Mouse (Mus musculus) embryonic facial prominence, embryonic 10.5 days (tissue): Measurements from ENCODE around the gene Ell2. TPM values are rescaled to one million over a fixed set of nuclear protein-coding genes. Genes with fewer than 3 reads are reported as not detected.
A peak's percentile ranks its signal among the peaks of the same experiment; 100 is the strongest.

Experiments
- DNase-seq: peaks from one replicate; pipeline ENCODE4 v3.0.0-alpha.2; 2017; ENCODE audit warnings: low spot score
- H3K27ac ChIP-seq: fragments of 300-500 bp; sonication (generic); replicated peaks from 2 replicates; pipeline ENCODE4 v1.5.1; 2016; ENCODE audit warnings: mild to moderate bottlenecking
- H3K27me3 ChIP-seq: fragments of 300-500 bp; sonication (generic); replicated peaks from 2 replicates; pipeline ENCODE4 v1.6.1; 2016; ENCODE audit warnings: low read depth, mild to moderate bottlenecking; ENCODE audit not compliant: poor library complexity, severe bottlenecking
- H3K36me3 ChIP-seq: fragments of 300-500 bp; sonication (generic); replicated peaks from 2 replicates; pipeline ENCODE4 v1.6.1; 2016; ENCODE audit warnings: mild to moderate bottlenecking, moderate library complexity
- H3K4me1 ChIP-seq: fragments of 300-500 bp; sonication (generic); 2 replicates; pipeline ENCODE4 v1.6.1; 2016
- H3K4me3 ChIP-seq: fragments of 300-500 bp; sonication (generic); 2 replicates; pipeline ENCODE4 v1.5.1; 2016; ENCODE audit warnings: mild to moderate bottlenecking, moderate library complexity
- H3K9me3 ChIP-seq: fragments of 300-500 bp; sonication (generic); 2 replicates; pipeline ENCODE4 v1.6.1; 2016; ENCODE audit warnings: mild to moderate bottlenecking
- WGBS: fragments of 180-500 bp; shearing (Covaris S2); methylation state at CpG from one replicate; pipeline ENCODE4 v1.1.7; 2016; 5-methylcytosine and 5-hydroxymethylcytosine counted together
- polyA plus RNA-seq: library from polyadenylated mRNA; unstranded; fragments of >200 nt; fragmentation: Nextera tagmentation; extraction: Ambion mirVana; gene quantifications from 2 replicates; pipeline ENCODE4 v1.2.1, GENCODE M21; 2016

The Ell2 gene
- polyA plus RNA-seq, 1 experiment from 2014 or later, result 4.4 TPM

DNA sequence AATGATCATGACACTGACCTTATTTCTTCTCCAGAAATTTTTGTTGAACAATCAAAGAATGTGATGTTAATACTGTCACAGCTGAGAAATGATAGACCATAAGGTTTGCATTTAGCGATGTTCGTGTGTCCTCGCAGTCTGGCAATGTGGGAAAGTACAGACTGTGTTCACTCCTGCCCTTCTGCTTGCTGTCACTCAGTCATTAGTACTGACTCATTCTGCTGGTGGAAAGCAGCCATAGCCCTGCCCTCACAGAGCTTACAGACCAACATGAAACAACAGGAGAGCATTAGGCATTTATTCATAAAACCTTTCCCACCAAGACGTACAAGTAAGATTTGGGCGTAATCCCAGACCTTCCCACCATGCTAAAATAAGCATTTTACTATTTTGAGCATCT lies 47.8 kb downstream of the Ell2 start:
- Histone ChIP-seq H3K36me3 (no peaks in the 10 kb centered on the region), H3K27ac (no peak overlapping the region), H3K27me3 (no peaks in the 10 kb centered on the region), H3K4me3 (no peak overlapping the region), H3K9me3 (no peaks in the 10 kb centered on the region), H3K4me1 (no peaks in the 10 kb centered on the region)
- WGBS, result 82% methylated on average over 5 of the region's 5 CpGs
- DNase-seq, result no peak

DNA sequence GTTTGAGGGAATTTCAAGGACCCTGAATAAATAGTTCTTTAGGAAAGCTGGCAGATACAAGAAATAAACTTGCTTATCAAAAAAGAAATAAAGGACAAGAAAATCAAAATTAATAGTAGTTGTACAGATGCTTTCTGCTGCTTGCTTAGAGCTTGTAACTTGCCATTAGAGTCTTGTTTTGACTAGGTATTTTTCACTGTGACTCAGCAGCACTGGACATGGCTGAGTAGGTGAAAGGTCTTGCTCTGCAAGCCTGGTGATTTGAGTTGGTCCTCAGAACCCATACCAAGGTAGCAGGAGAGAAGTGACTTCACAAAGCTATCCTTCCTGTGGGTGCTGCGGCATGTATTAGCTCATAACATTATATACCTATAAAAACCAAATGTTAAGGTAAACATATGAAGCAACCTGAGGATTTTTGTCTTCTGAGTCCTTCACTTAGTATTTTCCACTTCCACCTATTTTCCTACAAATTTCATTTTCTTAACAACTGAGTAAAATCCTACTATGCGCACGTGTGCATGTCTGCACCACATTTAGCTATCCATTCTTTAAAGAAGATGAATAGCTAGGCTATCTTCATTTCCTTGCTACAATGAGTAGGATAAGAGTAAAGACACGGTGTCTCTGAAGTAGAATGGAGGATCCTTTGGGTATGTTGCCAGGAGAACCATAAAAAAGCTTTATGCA lies 54.4 kb downstream of the Ell2 start:
- no peak overlapping the region for H3K4me3 ChIP-seq
- 92% methylated on average over 4 of the region's 4 CpGs for WGBS
- H3K4me1 ChIP-seq, result peaks cover 7% of the 10 kb centered on the region
- no peaks in the 10 kb centered on the region for H3K36me3 ChIP-seq
- H3K27me3 ChIP-seq, result no peaks in the 10 kb centered on the region
- no peaks in the 10 kb centered on the region for H3K9me3 ChIP-seq
- DNase-seq, result no peak
- no peak overlapping the region for H3K27ac ChIP-seq

DNA sequence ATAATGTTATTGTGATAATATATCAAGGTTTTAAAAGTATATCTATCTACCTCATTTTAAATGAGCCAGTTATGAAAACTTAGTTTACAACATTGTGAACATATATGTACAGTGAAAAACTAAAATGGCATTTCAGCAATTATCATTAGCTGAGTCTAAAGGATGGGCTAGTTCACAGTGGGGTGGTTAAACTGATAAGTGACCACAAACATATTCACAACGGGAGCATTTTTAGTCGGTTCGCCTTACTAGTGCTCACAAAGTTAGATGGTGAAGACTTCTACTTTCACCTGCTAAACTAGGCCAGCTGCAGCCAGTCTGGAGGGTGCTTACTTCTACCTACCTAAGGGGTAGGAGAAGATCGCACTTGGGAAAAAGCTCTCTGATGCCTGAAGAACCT lies 56.2 kb downstream of the Ell2 start:
- H3K27me3 ChIP-seq, result no peaks in the 10 kb centered on the region
- H3K27ac ChIP-seq, result no peak overlapping the region
- H3K4me3 ChIP-seq, result no peak overlapping the region
- DNase-seq, result no peak
- H3K4me1 ChIP-seq, result peaks cover 13% of the 10 kb centered on the region
- no peaks in the 10 kb centered on the region for H3K9me3 ChIP-seq
- WGBS, result 90% methylated on average over 4 of the region's 4 CpGs
- no peaks in the 10 kb centered on the region for H3K36me3 ChIP-seq

DNA sequence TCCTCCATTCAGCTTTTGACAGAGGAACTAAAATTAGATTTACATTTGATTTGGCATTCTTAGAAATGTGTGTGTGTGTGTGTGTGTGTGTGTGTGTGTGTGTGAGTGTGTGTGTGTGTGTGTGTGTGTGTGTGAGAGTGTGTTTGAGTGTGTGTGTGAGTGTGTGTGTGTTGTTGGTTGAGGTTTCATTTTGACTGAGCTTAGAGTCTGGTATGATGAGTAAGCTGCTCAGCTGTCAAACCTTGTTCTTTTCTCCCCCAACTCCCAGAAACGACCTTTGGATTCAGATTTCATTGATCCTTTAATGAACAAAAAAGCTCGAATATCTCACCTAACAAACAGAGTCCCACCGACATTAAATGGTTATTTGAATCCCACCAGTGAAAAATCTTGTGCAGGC lies 56.7 kb downstream of the Ell2 start:
- H3K4me1 ChIP-seq, result peaks cover 13% of the 10 kb centered on the region
- H3K27ac ChIP-seq, result no peak overlapping the region
- H3K36me3 ChIP-seq, result no peaks in the 10 kb centered on the region
- no peaks in the 10 kb centered on the region for H3K27me3 ChIP-seq
- no peaks in the 10 kb centered on the region for H3K9me3 ChIP-seq
- no peak for DNase-seq
- 40% methylated on average over 3 of the region's 3 CpGs for WGBS
- H3K4me3 ChIP-seq, result no peak overlapping the region

DNA sequence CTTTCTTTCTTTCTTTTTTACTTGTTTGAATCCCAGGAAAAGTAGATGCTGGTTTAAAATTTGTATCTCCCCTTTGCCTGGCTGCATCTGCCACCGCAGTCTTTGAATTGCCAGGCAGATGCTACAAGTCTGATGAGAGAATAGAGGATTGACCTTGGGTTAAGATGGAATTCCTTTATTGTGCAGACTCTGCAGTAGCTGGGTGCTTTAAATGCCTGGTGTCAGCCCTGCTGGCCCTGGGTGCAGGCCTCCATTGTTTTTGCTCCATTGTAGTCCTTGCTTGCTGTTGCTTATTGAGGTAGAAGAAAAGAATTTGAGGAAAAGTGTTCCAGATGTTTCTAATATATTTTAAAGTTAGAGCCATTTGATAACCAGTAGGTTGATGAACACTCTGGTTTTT lies 59.2 kb downstream of the Ell2 start:
- no peak for DNase-seq
- no peak overlapping the region for H3K27ac ChIP-seq
- H3K27me3 ChIP-seq, result no peaks in the 10 kb centered on the region
- peaks cover 13% of the 10 kb centered on the region for H3K4me1 ChIP-seq
- H3K9me3 ChIP-seq, result no peaks in the 10 kb centered on the region
- H3K36me3 ChIP-seq, result no peaks in the 10 kb centered on the region
- H3K4me3 ChIP-seq, result no peak overlapping the region
- 33% methylated on average over 1 of the region's 1 CpGs for WGBS

DNA sequence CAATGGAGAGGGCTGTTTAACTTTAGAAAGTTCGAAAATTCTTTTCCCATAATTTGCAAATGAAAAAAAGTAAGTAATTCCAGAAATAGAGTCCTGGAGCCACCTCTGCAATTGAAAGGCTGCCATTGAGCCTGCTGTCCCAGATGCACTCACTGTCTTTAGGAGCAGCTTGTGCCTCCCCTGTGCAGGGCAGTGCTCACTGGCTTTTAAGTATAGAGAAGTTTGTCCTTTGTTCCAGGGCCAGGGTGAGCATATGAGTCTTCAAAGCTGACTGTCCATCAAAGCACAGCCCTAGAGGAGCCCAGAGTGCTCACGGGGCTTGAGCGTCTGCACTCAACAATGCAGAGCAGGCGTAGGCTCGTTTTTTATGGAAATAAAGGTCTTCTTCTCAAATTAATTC lies 59.7 kb downstream of the Ell2 start:
- Histone ChIP-seq H3K27me3 (no peaks in the 10 kb centered on the region), H3K9me3 (no peaks in the 10 kb centered on the region), H3K36me3 (no peaks in the 10 kb centered on the region), H3K4me3 (no peak overlapping the region), H3K27ac (0 out of 2 replicates have a peak overlapping the region, but pooled peaks have one; percentile 40), H3K4me1 (peaks cover 13% of the 10 kb centered on the region)
- DNase-seq, result peak; percentile 16
- WGBS, result 41% methylated on average over 5 of the region's 5 CpGs

DNA sequence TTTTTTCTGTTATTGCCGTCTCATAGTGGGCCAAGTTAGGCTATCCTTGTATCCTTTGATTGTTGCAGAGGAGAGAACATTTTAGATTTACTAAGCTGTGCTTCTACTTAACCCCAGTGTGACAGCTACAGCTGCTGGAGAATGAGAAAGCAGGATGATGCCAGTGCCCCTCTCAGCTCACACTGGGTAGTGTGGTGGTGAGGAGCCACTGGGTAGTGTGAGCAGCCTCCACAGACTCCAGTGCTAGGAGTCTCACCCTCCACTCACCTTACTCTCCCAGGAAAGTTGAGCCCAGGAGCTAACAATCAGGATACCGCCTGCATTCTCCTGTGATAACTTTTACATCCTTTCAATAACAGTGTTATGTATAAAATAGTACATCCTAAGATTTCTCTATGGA lies 60.4 kb downstream of the Ell2 start:
- no peak overlapping the region for H3K4me3 ChIP-seq

DNA sequence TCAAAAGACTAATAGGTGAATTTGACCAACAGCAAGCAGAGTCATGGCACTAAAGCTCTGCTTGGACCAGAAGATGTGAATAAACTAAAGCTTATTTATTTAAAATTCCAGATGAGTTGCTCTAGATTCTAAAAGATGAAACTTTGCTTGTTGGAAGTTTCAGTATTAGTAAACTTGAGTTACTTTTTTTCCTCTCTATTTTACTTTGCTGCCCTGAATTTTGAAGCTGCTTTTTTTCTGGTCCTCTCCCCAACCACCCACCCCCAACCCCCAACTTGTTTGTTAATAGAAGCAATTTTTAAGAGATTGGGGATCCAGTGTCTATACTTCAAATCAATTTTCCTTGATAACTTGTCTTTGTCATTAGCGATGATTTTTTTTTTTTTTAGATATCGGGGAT lies 64.2 kb downstream of the Ell2 start:
- H3K27ac ChIP-seq, result no peak overlapping the region
- no peak overlapping the region for H3K4me3 ChIP-seq
- no peaks in the 10 kb centered on the region for H3K36me3 ChIP-seq
- no peak for DNase-seq
- peaks cover 8% of the 10 kb centered on the region for H3K4me1 ChIP-seq
- H3K27me3 ChIP-seq, result no peaks in the 10 kb centered on the region
- H3K9me3 ChIP-seq, result no peaks in the 10 kb centered on the region
- 99% methylated on average over 2 of the region's 2 CpGs for WGBS

More for the DNA sequence above, 60.4 kb downstream of the Ell2 start:
- 82% methylated on average over 2 of the region's 2 CpGs for WGBS
- Histone ChIP-seq H3K27ac (no peak overlapping the region), H3K4me1 (peaks cover 13% of the 10 kb centered on the region), H3K9me3 (no peaks in the 10 kb centered on the region), H3K27me3 (no peaks in the 10 kb centered on the region), H3K36me3 (no peaks in the 10 kb centered on the region)
- DNase-seq, result no peak

DNA sequence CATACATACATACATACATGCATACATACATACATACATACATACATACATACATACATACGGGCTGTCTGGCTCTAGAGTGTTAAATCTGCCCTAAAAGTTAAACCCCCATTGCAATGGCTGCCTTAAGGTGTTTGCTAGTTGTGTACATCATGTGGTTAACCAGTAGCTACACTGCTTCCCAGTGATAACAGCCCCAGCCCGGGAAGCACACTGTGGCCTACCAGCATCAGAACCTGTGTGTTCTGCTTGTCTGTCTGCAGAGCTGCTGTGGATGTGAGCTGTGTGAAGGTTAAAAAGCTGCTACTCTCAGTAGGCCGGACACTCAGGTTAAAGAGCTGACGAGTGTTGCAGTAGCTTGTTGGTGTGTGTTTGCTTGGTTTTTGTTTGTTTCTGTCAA lies 64.8 kb downstream of the Ell2 start:
- H3K4me1 ChIP-seq, result peaks cover 1% of the 10 kb centered on the region
- no peaks in the 10 kb centered on the region for H3K36me3 ChIP-seq
- WGBS, result 85% methylated on average over 4 of the region's 4 CpGs
- no peak overlapping the region for H3K4me3 ChIP-seq
- no peaks in the 10 kb centered on the region for H3K9me3 ChIP-seq
- no peak overlapping the region for H3K27ac ChIP-seq
- H3K27me3 ChIP-seq, result no peaks in the 10 kb centered on the region
- no peak for DNase-seq

DNA sequence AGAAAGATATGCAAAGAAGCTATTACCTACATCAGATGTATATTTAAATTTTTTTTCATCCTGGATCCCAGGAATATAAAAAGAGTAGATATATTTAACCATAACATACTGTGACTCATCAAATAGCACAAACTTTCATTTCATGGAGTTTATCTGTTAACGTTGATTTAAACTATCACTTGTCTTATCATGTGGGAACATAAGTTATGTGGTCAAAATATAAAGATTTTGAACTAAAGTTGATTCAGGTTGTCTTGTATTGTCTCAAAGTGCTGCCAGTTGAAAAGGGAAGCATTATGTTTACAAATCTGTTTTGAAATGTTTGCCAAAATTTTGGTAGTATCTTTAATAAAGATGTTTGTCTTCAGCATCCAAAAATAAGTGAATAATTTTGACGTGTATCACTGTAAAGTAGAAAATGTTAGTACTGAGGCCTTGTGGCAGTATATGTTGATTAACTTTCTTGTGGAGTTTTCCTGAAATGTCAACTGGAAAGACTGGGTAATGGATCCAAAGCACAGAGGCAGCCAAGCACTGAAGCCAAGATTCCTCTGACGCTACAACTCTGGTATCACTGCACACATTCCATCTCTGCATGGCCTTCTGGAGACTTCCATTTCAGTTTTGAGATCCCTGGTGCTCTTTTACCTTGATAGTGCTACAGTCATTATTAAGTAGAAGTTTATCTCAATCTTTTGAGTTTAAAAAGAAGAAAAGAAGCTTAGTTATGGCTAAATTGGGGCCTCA lies 65.6 kb downstream of the Ell2 start:
- WGBS, result 93% methylated on average over 3 of the region's 3 CpGs
- DNase-seq, result no peak
- H3K4me1 ChIP-seq, result no peaks in the 10 kb centered on the region
- H3K36me3 ChIP-seq, result no peaks in the 10 kb centered on the region
- no peak overlapping the region for H3K4me3 ChIP-seq
- H3K27ac ChIP-seq, result no peak overlapping the region
- H3K27me3 ChIP-seq, result no peaks in the 10 kb centered on the region
- H3K9me3 ChIP-seq, result no peaks in the 10 kb centered on the region

DNA sequence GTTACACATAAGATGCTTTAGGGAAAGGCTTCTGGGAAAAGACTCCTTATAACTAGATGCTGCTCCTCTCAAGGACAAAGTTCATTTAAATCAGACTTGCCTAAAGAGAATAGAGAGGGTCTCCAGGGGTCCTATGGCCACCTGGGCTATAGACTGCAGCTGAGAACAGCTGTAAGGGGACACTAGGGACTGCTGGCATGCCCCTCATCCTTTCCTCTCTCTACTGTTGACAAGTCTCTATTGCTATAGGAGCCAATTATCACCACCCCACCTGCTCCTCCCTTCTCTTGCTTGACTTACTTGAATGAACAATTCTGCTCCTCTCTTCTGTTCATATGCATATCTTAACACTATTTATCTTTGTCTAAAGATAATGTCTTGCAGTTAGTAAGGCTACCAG lies 69.4 kb downstream of the Ell2 start:
- Histone ChIP-seq H3K4me3 (no peak overlapping the region), H3K27me3 (no peaks in the 10 kb centered on the region), H3K4me1 (no peaks in the 10 kb centered on the region), H3K27ac (no peak overlapping the region), H3K9me3 (no peaks in the 10 kb centered on the region), H3K36me3 (no peaks in the 10 kb centered on the region)
- no peak for DNase-seq

DNA sequence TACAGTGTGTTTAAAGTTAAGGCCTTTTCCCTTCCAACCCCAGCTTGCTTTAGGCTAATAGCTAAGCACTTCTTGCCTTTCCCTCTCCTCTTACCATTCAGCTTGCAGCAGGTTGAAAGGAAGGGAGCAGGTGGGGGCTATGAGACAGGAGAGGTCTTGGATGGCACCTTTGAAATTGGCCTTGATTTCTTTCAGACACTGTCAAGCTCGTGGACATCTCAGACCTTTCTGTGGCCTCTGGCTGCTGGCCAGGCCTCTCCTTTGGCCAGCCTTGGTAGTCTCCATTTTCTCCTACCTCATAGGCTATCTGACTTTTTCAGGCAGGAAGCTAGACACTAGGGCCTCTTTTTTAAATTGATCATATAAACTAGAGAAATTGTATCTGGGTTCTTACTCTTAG lies 70.1 kb downstream of the Ell2 start:
- Histone ChIP-seq H3K4me3 (no peak overlapping the region), H3K27me3 (no peaks in the 10 kb centered on the region), H3K4me1 (no peaks in the 10 kb centered on the region), H3K9me3 (no peaks in the 10 kb centered on the region), H3K36me3 (no peaks in the 10 kb centered on the region), H3K27ac (no peak overlapping the region)
- DNase-seq, result no peak
- WGBS, result 81% methylated on average over 1 of the region's 1 CpGs

DNA sequence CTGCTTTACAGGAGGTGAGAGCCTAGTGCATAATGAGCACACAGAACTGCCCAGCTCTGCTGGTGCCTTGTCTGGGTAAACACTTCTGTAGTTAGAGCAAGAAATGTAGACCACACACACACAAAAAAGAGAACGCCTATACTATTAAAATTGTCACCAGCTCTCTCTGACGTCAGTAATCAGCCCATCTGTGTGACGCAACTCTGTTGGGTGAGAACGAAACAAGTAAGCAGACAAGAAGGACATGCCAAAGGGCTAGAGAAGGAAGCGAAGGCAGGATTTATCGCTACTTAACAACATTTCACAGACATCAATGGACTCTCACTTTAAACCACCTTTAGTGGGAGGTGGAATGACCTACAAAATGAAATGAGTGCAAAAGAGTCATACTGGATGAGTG lies 71.6 kb downstream of the Ell2 start:
- no peak for DNase-seq
- Histone ChIP-seq H3K9me3 (no peaks in the 10 kb centered on the region), H3K4me3 (no peak overlapping the region), H3K4me1 (no peaks in the 10 kb centered on the region), H3K27ac (no peak overlapping the region), H3K27me3 (no peaks in the 10 kb centered on the region), H3K36me3 (no peaks in the 10 kb centered on the region)
- 89% methylated on average over 6 of the region's 6 CpGs for WGBS
